Comparison of ENCODE assay signal across 14 mouse cellular contexts in genomic region chr2:156810716-156811115, GRCm38 (mm10). TPM values are rescaled to one million over a fixed set of nuclear protein-coding genes. Genes with fewer than 3 reads are reported as not detected.
DNase-seq lines count a peak whose midpoint lies in the region; ATAC-seq and TF ChIP-seq lines count a peak whose summit lies in the region.
"Had no signal": no experiment of that assay in that cellular context is flagged by ENCODE, and none has a peak within 500 bp of the region (broad histone marks: within the 10 kb centered on the region; RNA-seq: fewer than 3 reads in every experiment).

No protein-coding gene starts in this region.

- H3K9me3 ChIP-seq in kidney, embryonic 15.5 days (replicated peaks): no peaks in the 10 kb centered on the region
- H3K9me3 ChIP-seq: midbrain, embryonic 13.5 days had no signal

- H3K4me3 ChIP-seq in kidney, adult 2 months (ENCODE audit: insufficient read depth, low read depth, low read length): no peak overlapping the region
- no peak overlapping the region for H3K4me3 ChIP-seq in kidney, embryonic 15.5 days (replicated peaks)
- H3K4me3 ChIP-seq: heart, adult 2 months; midbrain, embryonic 13.5 days had no signal

- no peak for ATAC-seq in kidney, embryonic 15.5 days (replicated peaks; ENCODE audit: low FRiP score)
- no peak for ATAC-seq in monocyte, adult 5-6 weeks (replicated peaks; ENCODE audit: insufficient number of reproducible peaks, low FRiP score, low TSS enrichment, poor library complexity, severe bottlenecking)
- ATAC-seq: midbrain, embryonic 13.5 days had no signal

- 93% methylated on average over 10 of the region's 10 CpGs for WGBS in kidney, adult 2 months
- WGBS in kidney, embryonic 15.5 days: 97% methylated on average over 10 of the region's 10 CpGs

- DNase-seq in kidney, adult 2 months: peak; percentile 65
- peak; percentile 40 for DNase-seq in A20 (ENCODE audit: low read depth, low spot score)
- peak; percentile 34 for DNase-seq in adipocyte (ENCODE audit: low spot score)
- DNase-seq in lung, postnatal 25 days (ENCODE audit: low spot score): peak; percentile 15
- no peak for DNase-seq in thymus, postnatal 36 days
- DNase-seq: cerebellum, adult 9-10 months; gastrocnemius, postnatal 10 days; heart, adult 2 months; right cerebral cortex, postnatal 4 days had no signal

- H3K27me3 ChIP-seq in kidney, adult 2 months (replicated peaks; ENCODE audit: control insufficient read depth, insufficient read depth, low read length): no peaks in the 10 kb centered on the region
- H3K27me3 ChIP-seq in kidney, embryonic 15.5 days: no peaks in the 10 kb centered on the region
- H3K27me3 ChIP-seq: midbrain, embryonic 13.5 days had no signal

- H3K36me3 ChIP-seq in kidney, adult 2 months (ENCODE audit: control insufficient read depth, insufficient read depth, low read length): no peaks in the 10 kb centered on the region
- no peaks in the 10 kb centered on the region for H3K36me3 ChIP-seq in kidney, embryonic 15.5 days
- H3K36me3 ChIP-seq: midbrain, embryonic 13.5 days had no signal

- no peaks in the 10 kb centered on the region; the same call in 1 of the 2 replicates for H3K4me1 ChIP-seq in kidney, adult 2 months (ENCODE audit: control insufficient read depth, insufficient read depth, low read length)
- H3K4me1 ChIP-seq in kidney, embryonic 15.5 days: peaks cover 28% of the 10 kb centered on the region

- TF ChIP-seq POLR2A in kidney, adult 2 months (IDR thresholded peaks at IDR 0.05; ENCODE audit: low read depth, low read length): no peak

- no peak overlapping the region for H3K27ac ChIP-seq in kidney, adult 2 months (ENCODE audit: insufficient read depth, low read depth, low read length)
- no peak overlapping the region for H3K27ac ChIP-seq in kidney, embryonic 15.5 days
- H3K27ac ChIP-seq: heart, adult 2 months; midbrain, embryonic 13.5 days had no signal

- no peak overlapping the region for H3K4me2 ChIP-seq in kidney, embryonic 15.5 days
- H3K4me2 ChIP-seq: midbrain, embryonic 13.5 days had no signal

- H3K9ac ChIP-seq in kidney, embryonic 15.5 days: no peak overlapping the region

- no peak for TF ChIP-seq CTCF in kidney, adult 2 months (conservative IDR thresholded peaks at IDR 0.05; ENCODE audit: insufficient read depth, insufficient read length, low read depth, low read length)

RNA-seq across cellular contexts. Expression of gene Tgif2, which starts 29.1 kb away (rescaled TPM):
- polyA plus RNA-seq in kidney, adult 2 months (2012; rRNA removed): 3.8 and 4.6 TPM in 2 replicates
- 62.2 and 68.5 TPM in 2 replicates for polyA plus RNA-seq in kidney, embryonic 15.5 days (2015; fragmentation: Nextera tagmentation; extraction: Ambion mirVana)
- 3.2 to 5.9 TPM (median 3.5 TPM) in 3 replicates for total RNA-seq in monocyte, adult 5-6 weeks (2017)

RNA-seq across cellular contexts. Expression of gene Myl9, which starts 35.5 kb away (rescaled TPM):
- polyA plus RNA-seq in kidney, adult 2 months (2012; rRNA removed): 155 and 157 TPM in 2 replicates
- 305 and 466 TPM in 2 replicates for polyA plus RNA-seq in kidney, embryonic 15.5 days (2015; fragmentation: Nextera tagmentation; extraction: Ambion mirVana)
- 5.0 to 95.3 TPM (median 6.6 TPM) in 3 replicates for total RNA-seq in monocyte, adult 5-6 weeks (2017)
- total RNA-seq: CH12.LX; megakaryocyte progenitor cell, adult 5-6 weeks had no signal

RNA-seq across cellular contexts. Expression of gene 4930518I15Rik, which starts 47.0 kb away (rescaled TPM):
- polyA plus RNA-seq in kidney, adult 2 months (2012; rRNA removed): 1.1 and 1.2 TPM in 2 replicates
- polyA plus RNA-seq in kidney, embryonic 15.5 days (2015; fragmentation: Nextera tagmentation; extraction: Ambion mirVana): 8.6 and 9.8 TPM in 2 replicates
- total RNA-seq in monocyte, adult 5-6 weeks (2017): 0.38 to 5.2 TPM (median 2.5 TPM) in 3 replicates

RNA-seq across cellular contexts. Expression of gene Rab5if, which starts 52.2 kb away (rescaled TPM):
- polyA plus RNA-seq in kidney, adult 2 months (2012; rRNA removed): 127 and 129 TPM in 2 replicates
- polyA plus RNA-seq in kidney, embryonic 15.5 days (2015; fragmentation: Nextera tagmentation; extraction: Ambion mirVana): 174 and 181 TPM in 2 replicates
- 118 to 134 TPM (median 121 TPM) in 3 replicates for total RNA-seq in monocyte, adult 5-6 weeks (2017)

Comparison
In these comparisons a context has a peak if more than half of its experiments do, and no peak if none do; other contexts are left out.
1. RNA of gene Tgif2, which starts 29.1 kb away (polyA plus RNA-seq): 62.2 to 68.5 TPM in kidney, embryonic 15.5 days; 3.8 to 4.6 TPM in kidney, adult 2 months; every median in the first group is over 10 times any median in the second.
2. DNase-seq: peak in kidney, adult 2 months (single experiment), A20 (single experiment), adipocyte (single experiment) and lung, postnatal 25 days (single experiment); none in thymus, postnatal 36 days (0 of 2).